Mouse (Mus musculus): ENCODE measurements at regions not wholly inside any gene's neighbourhood (a gene's known extent, or its start where the extent isn't known, plus 50 kb on each side); places are given as distances from the start of the nearest gene placed in this dataset.

- DNase-seq (ENCODE audit: low spot score): no peak
Measured at GRCm38 (mm10) chr16:76078219-76078618, 56.1 kb upstream of the Samsn1 start.

DNA sequence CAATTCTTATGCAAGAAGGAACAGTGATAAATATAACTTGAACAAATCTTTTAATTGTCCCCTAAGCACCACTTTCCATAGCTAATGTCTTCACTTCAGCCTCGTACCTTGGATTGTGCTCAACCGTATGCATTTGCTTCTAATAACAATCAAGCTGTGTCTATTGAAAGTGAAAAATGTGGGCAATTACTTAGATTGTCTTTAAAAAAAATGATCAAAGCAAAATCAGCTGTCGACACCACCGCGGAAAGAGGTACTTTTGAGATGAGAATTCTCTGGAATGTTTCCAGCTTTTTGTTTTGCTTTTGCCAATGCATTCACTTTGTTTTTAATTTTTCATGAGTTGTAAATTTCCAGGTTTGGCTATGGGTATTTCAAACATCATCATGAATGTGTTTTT is 54.1 kb upstream of the Samsn1 start:
- DNase-seq (ENCODE audit: low spot score): no peak
